Mouse (Mus musculus) stomach, postnatal 0 days (tissue): ENCODE measurements around the gene Btbd2.

ENCODE experiments used
- CTCF ChIP-seq: IDR thresholded peaks from 2 replicates; pipeline ENCODE4 v1.5.1; 2016; ENCODE audit warnings: antibody characterized with exemption, low read depth, mild to moderate bottlenecking, moderate library complexity
- EP300 ChIP-seq: optimal IDR thresholded peaks from 2 replicates; pipeline ENCODE3; 2016; ENCODE audit warnings: antibody characterized with exemption

GRCm38 (mm10) chr10:80614351-80614750, 42.5 kb downstream of the Btbd2 start:
- TF ChIP-seq CTCF (no peak), EP300 (no peak)
